Mouse (Mus musculus) ES-CJ7 (cell line): Measurements from ENCODE around the gene Acin1.
"Not testable (repeated sequence)": the region's sequence is repeated elsewhere in the genome, so short reads cannot be mapped to it uniquely, and the experiment has no call there.

ENCODE experiments used
- DNase-seq: peaks from one replicate; pipeline ENCODE4 v3.0.0; 2011; ENCODE audit warnings: low read depth, low spot score

Gene Acin1

DNA sequence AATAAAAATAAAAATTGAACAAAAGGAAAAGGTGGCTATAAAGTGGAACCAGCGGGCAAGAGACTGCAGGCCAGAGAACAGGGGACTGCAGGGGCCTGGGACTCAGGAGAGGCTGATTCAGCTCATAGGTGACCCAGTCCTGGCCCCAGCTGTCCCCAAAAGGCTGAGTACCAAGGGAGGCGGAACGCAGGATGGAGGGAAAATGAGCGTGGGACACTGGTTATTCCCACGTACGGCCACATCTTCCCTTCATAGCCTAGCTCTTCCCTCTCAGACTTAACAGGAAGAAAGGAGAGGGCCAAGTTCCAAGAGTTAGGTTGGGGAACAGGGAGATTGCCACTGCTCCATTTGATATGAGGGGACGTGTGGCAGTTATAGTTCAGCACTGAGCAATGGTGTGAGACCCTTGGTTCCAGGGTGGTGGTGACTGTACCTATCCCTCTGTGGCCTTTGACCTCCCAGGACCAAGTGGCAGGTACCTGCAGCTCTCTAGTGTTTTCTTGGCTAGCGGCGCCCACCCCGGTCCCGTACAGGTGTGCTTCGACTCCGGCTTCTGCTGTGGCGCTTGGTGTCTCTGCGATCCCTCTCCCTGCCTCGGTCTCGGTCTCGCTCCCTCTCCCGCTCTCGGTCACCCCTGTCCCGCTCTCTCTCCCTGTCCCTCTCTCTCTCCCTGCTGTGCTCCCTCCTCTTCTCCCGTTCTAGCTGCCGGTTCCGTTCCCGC, 44.3 kb downstream of the Acin1 start:
- DNase-seq, result no peak

DNA sequence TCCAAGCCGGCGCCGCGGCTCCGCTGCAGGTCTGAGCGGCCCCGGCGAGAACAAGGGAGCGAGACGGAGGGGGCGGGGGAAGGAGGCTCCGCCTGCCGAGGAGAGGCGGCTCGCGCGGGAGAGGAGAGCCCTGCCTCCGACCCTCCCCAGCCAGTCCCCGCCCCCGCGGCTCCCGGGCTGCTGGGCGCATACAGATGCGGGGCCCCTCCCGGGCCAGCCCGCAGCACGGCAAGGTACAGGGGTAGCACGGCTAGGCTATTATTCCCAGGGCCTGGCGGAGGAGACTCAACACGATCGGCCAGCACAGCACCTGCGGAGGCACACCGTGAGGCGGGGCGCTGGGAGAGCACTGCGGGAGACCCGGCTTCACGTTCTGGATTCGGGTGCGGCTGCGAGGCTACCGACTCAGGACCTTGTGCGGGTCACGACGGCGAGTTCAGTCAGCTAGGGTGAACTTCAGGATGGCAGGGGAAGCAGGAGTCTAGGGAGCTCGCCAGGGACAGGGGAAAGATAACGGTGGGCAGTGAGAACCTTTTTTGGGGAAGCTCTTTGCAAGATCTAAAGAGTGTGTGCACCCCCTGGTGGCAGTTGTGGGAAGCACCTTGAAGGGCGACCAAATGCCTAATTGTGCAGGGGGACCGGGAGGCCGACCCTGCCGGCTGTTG, 45.3 kb downstream of the Acin1 start, which contains the start of gene Cdh24:
Gene Cdh24, minus strand, starts transcription at position 60 of the 665 bp plus-strand sequence.
- peak; percentile 85 for DNase-seq

DNA sequence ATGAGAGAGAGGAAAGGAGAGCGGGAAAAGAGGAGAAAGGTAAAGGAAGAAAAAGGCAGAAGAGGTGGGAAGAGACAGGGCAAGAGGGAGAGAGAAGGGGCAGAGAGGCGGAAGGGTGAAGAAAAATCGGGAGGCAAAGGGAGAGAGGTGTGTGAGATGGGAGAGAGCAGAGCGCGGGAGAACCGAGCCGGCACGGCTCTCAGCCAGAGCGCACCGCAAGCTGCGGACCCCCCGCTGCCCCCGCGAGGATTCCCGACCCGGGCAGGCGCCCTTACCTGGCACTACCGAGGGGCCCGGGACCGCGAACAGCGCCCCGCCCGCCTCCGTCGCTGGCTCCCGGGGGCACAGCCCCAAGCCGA, 45.8 kb downstream of the Acin1 start, which contains the start of gene Gm17606:
Gene Gm17606, plus strand, starts transcription at position 7 of the 359 bp plus-strand sequence.
- no peak for DNase-seq

DNA sequence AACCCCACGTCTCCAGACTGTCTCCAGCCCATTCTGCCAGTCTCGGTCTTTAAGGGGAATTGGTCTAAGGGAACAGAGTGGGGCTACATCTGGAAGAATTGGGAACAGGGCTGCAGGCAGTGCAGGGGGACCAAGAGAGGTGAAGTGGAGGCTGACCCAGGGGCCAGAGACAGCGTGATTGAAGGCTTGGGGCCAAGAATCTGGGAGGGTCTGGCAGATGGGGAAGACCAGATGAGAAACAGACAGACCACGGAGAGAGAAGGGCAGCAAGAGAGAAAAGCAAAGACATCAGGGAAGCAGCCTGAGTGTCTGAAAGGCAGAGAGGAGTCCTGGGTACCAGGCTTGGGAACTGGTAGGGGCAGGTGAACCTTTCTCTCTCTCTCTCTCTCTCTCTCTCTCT, 46.6 kb downstream of the Acin1 start:
- DNase-seq, result no peak

DNA sequence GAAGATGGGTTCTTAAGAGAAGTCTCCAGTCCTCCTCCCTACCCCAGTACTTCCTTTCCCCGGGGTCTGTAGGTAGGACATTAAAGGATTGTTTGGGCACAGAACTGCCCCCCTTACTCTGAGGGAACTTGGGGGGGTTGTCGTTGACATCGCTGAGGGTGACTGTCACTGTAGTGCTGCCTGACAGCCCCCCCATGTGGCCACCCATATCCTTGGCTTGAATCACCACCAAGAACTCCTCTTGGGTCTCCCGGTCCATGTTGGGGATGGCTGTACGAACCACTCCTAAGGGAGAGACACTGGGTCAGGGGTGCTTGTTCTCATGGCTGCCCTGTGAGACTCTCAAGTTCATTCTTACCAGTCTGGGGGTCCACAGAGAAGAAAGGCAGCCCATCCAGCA, 48.5 kb downstream of the Acin1 start:
- no peak for DNase-seq

DNA sequence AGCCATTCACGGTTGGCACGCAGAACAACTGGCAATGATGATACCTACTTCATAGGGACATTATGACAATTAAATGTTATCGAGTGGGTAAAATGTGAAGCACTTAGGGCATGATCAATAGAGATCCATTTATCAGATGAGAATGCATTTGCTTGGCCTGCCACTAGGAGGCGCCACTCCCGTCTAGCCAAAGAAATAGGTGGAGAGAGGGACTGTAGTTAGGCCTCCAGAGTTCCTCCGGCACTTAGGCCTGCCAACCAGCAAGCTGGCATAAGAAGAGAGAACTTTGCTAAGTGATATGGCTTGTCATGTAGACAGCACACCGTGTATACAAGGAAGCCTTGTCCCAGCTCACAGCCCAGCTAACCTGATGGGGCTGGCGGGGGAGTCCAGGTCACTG, 49.8 kb downstream of the Acin1 start:
- peak; percentile 59 for DNase-seq

DNA sequence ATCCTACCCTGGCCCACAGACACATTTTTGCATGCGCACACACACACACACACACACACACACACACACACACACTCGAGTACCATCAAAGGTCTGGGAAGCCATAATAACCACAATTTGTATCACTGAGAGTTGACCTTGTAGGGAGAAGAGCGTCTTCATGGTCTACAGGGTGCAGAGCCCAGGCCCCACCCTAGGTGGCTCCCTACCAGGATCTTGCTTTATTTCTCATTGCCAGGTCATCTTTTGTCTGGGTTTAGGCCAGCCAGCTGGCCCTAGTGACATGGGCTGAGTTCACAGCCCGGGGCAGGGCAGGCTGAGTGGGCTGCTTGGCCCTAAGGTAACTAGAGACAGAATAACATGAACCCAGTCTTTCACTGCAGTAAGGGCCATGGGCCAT, 52.5 kb downstream of the Acin1 start:
- no peak for DNase-seq

DNA sequence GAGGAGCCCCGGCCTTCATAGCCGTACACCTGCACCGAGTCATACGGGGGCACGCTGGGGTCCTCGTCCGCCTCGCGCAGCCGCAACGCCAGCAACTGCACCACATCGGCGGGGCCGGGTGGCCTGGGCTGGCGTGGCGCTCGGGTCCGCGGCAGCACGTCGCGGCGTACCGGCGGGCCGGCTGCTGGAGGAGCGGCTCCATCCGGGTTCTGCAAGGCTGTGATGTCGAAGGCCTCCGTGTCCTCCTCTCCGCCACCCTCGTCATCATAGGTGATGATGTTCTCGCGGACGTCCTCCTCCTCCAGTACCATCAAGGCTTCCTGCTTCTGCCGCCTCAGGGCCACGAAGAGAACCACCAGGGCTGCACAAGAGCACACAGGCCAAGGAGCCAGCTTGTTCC, 54.5 kb downstream of the Acin1 start:
- DNase-seq, result peak; percentile 30

DNA sequence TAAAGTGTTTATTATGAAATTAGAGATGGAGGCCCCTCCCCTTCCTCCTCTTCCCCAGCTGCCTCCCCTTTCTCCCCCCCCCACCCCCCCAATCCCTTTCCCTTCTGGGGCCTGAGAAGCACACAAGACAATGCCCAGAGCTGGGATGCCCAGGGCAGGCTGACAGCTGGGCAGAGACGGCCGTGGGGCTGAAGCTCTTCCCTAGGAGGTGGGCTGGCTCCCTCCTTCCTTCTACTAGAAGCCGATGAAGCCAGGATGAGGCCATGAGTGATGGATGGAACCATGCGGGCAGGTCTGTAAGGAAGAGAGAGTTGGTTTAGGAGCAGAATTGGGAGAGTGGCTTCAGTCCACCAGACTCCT, 55.5 kb downstream of the Acin1 start:
- no peak for DNase-seq

DNA sequence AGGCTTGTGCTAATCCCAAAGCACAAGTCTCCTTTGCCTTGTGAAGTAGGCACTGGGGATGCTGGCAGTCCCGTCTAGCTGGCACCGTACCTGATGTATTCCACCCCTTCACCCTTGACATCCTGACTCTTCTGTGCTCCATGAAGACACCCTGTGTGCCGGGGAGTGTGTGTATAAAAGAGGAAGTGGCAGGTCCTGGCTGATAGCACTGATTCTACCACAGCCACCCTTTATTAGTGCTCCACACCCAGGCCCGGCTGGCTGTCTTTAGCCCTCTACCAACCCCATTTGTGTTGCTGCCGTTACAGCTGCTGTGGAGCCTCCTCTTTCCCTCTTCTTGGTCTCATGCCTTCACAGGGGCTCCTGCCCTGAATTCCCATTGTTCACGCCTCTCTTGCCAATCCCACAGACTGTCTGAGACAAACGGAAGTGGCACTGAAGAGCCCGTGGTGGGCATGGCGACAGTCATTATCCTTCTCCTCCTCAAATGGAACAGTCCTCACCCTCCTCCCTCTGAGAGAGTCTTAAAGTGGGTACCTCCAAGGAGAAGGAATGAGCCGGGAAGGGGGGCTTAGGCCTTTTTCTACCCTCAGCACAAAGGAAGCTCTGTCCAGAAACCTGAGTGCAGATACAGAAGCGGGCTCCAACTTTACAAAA, 56.0 kb downstream of the Acin1 start:
- no peak for DNase-seq

DNA sequence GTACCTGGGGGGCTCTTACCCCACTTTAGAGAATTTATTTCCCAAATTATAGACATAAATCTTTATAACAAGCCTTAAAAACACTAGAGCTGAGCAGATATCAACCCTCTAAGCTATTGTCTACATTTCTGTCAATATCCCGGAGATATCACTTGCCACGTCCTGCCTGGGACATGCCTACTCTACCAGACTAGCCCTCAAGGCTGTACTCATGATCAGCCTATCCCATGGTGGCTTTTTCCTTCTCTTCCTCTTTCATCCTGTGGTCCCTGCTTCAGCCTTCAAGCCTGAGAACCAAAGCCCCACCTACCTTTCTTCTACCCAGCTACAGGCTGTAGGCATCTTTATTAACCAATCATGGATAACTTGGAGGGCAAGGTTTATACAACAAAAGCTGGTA, 56.9 kb downstream of the Acin1 start:
- no peak for DNase-seq

DNA sequence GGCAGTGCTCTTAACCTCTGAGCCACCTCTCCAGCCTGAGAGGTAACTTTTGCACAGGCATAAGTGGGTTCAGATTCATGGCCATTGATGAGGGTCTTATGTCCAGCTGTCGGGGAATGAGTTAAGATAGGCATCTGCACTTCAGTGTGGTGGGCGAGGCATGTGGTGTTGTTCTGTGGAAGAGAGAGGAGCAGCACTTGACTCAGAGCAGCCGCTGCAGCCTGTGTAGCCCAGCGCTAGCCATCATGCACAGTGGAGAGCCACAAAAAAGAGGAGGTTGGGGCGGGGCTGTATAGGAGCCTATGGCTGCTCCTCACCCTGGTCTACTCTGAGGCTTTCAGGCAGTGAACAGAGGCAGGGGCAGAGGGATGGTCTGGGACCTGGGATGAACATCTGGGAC, 58.6 kb downstream of the Acin1 start:
- no peak for DNase-seq

DNA sequence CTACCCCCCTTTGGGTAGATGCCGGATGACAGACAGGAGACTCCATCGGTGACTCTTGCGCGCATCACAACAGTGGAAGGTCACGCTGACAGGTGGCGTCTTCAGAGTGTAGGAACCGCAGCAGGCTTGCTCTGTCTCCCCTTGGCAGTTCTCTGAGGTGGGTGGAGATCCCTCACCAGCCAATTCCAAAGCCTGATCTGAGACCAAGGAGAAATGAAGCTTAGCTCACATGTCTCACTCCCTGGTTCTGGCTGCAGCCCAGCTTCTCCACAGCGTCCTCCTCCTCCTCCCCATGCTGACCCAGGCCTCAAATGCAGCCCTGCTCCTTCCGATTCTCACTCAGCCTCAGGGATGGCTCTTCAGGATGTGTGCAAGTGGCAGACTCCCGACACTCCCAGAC, 61.8 kb downstream of the Acin1 start:
- no peak for DNase-seq

DNA sequence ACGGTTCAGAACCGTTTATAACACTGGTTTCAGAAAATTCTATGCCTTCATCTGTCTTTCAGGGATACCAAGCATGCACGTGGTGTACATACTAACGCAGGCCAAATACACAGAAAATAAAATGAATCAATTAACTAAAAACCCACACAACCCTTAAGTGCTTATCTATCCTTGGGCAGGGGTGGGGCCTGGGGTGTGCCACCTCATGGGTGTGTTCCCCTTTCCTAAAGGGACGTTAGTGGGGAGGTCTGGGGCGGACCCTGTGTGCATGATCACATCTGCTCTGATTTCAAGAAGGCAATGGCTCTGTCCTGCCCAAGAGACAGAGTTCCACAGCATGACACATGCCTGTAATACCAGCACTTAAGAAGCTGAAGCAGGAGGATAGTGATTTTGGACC, 63.4 kb downstream of the Acin1 start:
- DNase-seq, result no peak

DNA sequence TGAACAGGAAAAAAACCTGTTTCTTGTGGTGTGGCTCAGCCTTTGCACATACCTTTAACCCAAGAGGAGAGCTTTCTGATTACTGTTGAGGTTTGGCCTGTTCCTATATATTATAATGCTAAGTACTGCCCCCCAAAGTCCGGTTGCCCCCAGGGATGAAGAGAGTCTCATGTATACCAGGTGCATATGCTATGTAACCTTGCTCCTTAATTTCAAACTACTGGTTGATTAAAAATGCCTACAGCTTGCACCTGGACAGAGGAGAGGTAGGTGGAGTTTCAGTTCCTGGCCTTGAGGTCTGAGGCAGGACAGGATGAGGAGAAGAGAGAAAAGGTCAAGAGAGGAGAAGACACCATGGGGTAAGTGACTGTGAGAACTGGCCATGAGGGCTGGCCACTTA, 65.6 kb downstream of the Acin1 start, which contains the start of gene Psmb11:
Gene Psmb11, plus strand, starts transcription at position 301 of the 400 bp plus-strand sequence.
- no peak for DNase-seq

DNA sequence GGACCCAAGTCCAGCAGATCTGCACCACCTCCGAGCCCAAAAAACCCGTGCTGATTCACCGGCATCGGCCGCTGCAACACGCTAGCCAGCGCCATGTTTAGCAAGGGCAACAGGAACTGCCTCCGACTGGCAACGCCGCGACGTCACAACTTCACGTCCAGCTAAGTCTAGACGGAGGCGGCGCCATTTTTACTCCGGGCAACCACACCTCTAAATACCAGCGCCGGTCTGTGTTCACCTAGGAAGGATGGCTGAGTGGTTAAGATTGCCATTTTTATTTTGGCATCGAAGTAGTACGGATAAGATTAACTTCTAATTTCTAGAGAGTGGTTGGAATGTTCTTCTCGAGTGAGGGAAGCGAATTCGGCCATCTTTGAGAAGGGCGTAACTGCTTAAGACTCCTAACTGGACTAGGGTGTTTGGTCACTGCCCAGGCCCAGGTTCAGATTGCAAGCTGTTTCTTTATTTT, 68.8 kb downstream of the Acin1 start, which contains the start of gene Psmb5:
Gene Psmb5, minus strand, starts transcription at position 126 of the 469 bp plus-strand sequence.
- DNase-seq, result peak; percentile 93

DNA sequence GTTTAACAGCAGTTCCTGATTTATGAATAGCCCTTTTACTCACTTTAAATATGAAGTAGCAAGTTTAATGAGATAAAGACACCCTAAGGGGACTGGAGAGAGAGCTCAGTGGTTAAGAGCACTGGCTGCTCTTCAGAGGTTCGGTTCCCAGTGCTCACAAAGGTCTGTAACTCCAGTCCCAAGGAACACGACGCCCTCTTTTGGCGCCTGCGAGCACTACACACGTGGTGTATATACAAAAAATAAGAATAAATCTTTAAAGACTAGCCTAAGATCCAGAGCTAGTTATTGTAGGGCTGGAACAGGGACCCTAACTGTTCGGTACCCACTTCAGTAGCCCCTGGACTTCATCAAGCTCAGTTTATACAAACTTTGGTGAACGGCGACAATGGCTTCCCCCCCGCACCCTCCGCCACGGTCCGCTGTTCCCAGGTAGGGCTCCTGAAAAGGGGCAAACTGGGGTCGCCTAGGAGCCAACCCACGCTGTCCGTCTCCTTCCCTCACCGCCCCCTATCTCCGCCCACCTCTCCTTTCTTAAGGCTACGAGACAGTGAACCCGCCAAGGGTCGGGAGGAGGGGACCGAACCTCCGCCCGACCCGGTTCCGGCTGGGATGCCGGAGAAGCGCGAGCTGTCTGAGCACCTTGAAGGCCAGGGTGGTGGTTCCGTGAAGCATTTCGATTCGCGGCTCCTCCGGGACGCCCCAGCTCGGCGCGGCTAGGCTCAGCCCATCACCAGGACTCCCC, 69.4 kb downstream of the Acin1 start:
- DNase-seq, result peak; percentile 81

DNA sequence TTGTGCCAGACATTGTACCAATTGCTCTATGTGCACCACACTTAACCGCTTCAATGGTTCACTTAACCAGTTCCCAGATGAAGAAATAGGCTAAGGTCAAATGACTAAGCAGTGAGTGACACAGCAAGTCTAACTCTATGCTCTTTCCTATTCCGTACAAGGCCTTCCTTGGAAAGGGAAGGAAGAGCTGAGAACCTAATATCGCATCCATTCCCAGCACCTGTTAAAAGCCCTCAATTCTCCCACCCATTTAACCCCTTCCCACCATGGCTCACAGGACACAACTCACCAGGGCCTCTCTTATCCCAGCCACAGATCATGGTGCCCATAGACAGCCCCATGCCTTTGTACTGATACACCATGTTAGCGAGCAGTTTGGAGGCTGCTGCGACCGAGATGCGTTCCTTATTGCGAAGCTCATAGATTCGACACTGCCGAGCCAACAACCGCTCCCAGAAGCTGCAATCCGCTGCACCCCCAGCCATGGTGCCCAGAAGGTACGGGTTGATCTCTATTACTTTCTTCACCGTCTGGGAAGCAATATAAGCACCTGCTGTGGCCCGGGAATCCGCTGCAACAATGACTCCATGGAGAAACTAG, 70.4 kb downstream of the Acin1 start:
- DNase-seq, result no peak

DNA sequence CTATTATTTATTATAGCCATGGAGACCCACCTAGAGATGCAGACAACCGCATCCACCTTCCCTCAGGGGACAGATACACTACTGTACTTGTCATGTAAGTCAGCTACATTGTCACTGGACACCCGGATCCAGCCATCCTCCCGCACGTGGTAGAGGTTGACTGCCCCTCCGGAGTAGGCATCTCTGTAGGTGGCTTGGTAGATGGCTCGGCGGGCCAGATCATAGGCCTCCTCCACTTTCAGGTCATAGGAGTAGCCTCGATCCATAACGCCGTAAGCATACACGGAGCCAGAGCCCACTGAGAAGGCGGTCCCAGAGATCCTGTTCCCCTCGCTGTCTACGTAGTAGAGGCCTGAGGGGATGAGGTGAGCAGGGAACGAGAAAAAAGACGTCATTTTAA, 72.6 kb downstream of the Acin1 start:
- not testable (repeated sequence) for DNase-seq

DNA sequence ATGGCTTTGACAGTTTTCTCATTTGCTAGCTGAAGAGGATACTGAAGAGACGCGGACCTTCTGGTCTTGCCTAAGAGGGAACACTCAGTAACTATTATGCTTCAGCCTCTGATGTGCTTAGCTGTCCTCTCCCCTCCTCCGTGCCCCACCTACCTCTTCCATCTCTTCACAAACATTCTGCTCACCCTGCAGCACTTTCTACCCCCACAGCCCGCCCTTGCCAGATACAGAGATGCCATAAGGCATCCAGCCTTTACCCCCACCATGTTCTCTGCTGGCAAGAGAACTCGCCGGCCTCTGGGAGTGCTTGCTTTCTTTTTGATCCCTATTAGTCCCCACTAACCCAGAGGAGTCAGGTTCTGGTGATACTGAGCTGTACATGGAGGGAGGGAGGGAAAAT, 76.1 kb downstream of the Acin1 start:
- no peak for DNase-seq

DNA sequence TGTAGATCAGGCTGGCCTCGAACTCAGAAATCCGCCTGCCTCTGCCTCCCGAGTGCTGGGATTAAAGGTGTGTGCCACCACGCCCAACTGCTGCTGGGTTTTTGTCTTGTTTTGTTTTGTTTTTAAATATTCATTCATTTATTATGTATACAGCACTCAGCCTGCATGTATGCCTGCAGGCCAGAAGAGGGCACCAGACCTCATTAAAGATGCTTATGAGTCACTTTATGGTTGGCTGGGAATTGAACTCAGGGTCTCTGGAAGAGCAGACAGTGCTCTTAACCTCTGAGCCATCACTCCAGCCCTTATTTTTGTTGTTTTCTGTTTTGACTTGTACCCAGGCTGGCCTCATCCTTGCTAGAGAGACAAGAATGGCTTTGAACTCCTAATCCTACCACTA, 76.8 kb downstream of the Acin1 start:
- peak; percentile 80 for DNase-seq

DNA sequence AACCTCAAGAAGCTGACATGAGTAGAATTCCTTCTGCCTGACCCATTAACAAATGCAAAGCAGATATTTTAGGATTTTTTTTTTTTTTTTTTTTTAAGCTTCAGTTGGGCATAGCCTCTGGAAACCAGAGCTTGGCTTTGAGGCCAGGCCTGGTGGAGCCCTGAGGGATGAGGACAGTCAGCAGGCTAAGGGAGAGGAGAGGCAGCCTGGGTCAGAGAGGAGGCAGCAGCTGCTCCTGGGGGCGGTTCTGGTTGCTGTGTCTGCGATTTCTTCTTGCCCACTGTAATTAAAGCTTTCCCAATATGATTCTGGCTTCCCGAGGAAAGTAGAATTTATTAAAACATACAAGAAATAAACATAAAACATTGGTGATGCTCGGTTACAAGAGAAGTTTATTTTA, 77.5 kb downstream of the Acin1 start:
- DNase-seq, result no peak
